ENCODE assay signal across 9 mouse cellular contexts in the genomic region with DNA sequence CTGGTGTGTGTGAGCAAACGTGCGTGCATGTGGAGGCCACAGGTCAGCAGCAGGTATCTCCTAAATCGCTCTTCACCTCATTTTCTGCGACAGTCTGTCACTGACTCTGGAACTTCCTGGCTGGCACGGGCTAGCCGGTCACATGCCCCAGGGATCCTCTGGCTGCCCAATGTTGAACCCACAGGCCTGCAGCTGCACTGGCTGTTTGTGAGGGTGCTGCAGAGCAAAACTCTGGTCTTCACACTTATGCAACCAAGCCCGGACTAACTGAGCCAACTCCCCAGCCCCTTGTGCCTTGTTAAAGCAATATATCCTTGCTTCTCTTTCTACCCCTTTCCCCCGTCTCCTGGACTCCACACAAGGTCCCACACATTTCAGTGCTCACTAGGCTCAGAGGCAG. TPM values are rescaled to one million over a fixed set of nuclear protein-coding genes. Genes with fewer than 3 reads are reported as not detected.
DNase-seq lines count a peak whose midpoint lies in the region.
"Had no signal": no experiment of that assay in that cellular context is flagged by ENCODE, and none has a peak within 500 bp of the region (broad histone marks: within the 10 kb centered on the region; RNA-seq: fewer than 3 reads in every experiment).

No protein-coding gene starts in this region.

- DNase-seq in ovary, adult 18-20 months (ENCODE audit: low spot score): peak; percentile 28
- DNase-seq in ovary, postnatal 14 days (ENCODE audit: low spot score): no peak
- peak; percentile 19 to 39 for DNase-seq in gastrocnemius, adult 8-10 months (ENCODE audit: low spot score in 2 of 2)
- peak; percentile 77 to 80 for DNase-seq in heart, postnatal 10 days
- peak; percentile 72 for DNase-seq in lung, postnatal 25 days (ENCODE audit: low spot score)
- no peak for DNase-seq in forebrain, embryonic 10.5 days (ENCODE audit: extremely low spot score, low spot score)
- DNase-seq in urinary bladder, postnatal 25 days (ENCODE audit: low spot score): no peak

- no peaks in the 10 kb centered on the region for H3K9me3 ChIP-seq in forebrain, embryonic 10.5 days

- no peak overlapping the region for H3K27ac ChIP-seq in forebrain, embryonic 10.5 days

- peaks cover 14% of the 10 kb centered on the region for H3K36me3 ChIP-seq in forebrain, embryonic 10.5 days (replicated peaks)

- intact Hi-C loops in heart, postnatal 10 days (cut with DNase I): no loop called here

- 83% methylated on average over 8 of the region's 8 CpGs for WGBS in forebrain, embryonic 10.5 days

- H3K4me1 ChIP-seq in forebrain, embryonic 10.5 days: peaks cover 34% of the 10 kb centered on the region

- no peaks in the 10 kb centered on the region for H3K27me3 ChIP-seq in forebrain, embryonic 10.5 days (ENCODE audit: poor library complexity, severe bottlenecking)

- H3K4me3 ChIP-seq in forebrain, embryonic 10.5 days: no peak overlapping the region
- H3K4me3 ChIP-seq: myocyte had no signal

RNA-seq across cellular contexts. Expression of a gene that starts 5.3 kb away (rescaled TPM):
- 1 to 10 TPM; 2.7 to 5.5 (median 4.0) TPM for total RNA-seq in gastrocnemius, adult 8-10 months (2022)
- 10 to 100 TPM; 33.4 to 33.5 TPM for total RNA-seq in heart, postnatal 10 days (2021)
- polyA plus RNA-seq in forebrain, embryonic 10.5 days (2016; fragmentation: Nextera tagmentation; extraction: Ambion mirVana): 34.3 and 36.7 TPM in 2 replicates

RNA-seq across cellular contexts. Expression of a gene that starts 19.0 kb away (rescaled TPM):
- not detected for total RNA-seq in gastrocnemius, adult 8-10 months (2022)
- total RNA-seq in heart, postnatal 10 days (2021): not detected
- not detected in 2 replicates for polyA plus RNA-seq in forebrain, embryonic 10.5 days (2016; fragmentation: Nextera tagmentation; extraction: Ambion mirVana)
- polyA plus RNA-seq: gonadal fat pad, adult 2 months; myocyte had no signal

Comparison
In these comparisons a context has a peak if more than half of its experiments do, and no peak if none do; other contexts are left out.
1. DNase-seq: peak in ovary, adult 18-20 months (single experiment), gastrocnemius, adult 8-10 months (2 of 2), heart, postnatal 10 days (2 of 2) and lung, postnatal 25 days (single experiment); none in ovary, postnatal 14 days (single experiment), forebrain, embryonic 10.5 days (single experiment) and urinary bladder, postnatal 25 days (single experiment).
2. RNA of a gene that starts 5.3 kb away (total RNA-seq): 33.4 to 33.5 TPM in heart, postnatal 10 days; 2.7 to 5.5 TPM in gastrocnemius, adult 8-10 months; every median in the first group is over 4 times any median in the second.